In the genomic region with DNA sequence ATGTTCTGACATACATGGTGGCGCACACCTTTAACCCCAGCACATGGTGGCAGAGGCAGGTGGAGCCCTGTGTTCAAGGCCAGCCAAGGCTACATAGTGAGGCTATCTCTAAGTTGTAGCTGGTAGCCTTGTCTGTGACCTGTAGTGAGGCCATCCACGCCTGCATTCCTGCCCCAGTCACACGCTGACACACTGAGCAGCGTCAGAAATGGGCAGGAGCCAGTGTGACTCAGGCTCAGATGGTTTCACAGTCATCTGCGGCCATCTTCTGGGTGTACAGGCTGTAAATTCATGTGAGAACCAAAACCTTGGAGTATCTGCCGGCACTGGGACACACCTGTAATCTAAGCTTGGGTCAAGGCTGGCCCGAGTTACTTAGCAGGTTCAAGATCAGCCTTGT, we compare ENCODE assay signal across 16 mouse cellular contexts. TPM values are rescaled to one million over a fixed set of nuclear protein-coding genes. Genes with fewer than 3 reads are reported as not detected.
"Had no signal": no experiment of that assay in that cellular context is flagged by ENCODE, and none has a peak within 500 bp of the region (broad histone marks: within the 10 kb centered on the region; RNA-seq: fewer than 3 reads in every experiment).

No protein-coding gene starts in this region.

- H3K9ac ChIP-seq: limb, embryonic 15.5 days; liver, embryonic 12.5 days; lung, embryonic 15.5 days; neural tube, embryonic 15.5 days had no signal

- H3K4me3 ChIP-seq: left cerebral cortex, adult 2 months; limb, embryonic 15.5 days; liver, embryonic 12.5 days; lung, embryonic 15.5 days; myocyte; neural tube, embryonic 15.5 days had no signal

- H3K4me2 ChIP-seq: limb, embryonic 15.5 days; liver, embryonic 12.5 days; lung, embryonic 15.5 days; neural tube, embryonic 15.5 days had no signal

- H3K27me3 ChIP-seq: limb, embryonic 15.5 days; liver, embryonic 12.5 days; lung, embryonic 15.5 days; neural tube, embryonic 15.5 days had no signal

- H3K4me1 ChIP-seq: limb, embryonic 15.5 days; liver, embryonic 12.5 days; lung, embryonic 15.5 days; neural tube, embryonic 15.5 days had no signal

- DNase-seq: kidney, postnatal 10 days; kidney, postnatal 4 days; lung, postnatal 14 days; midbrain, embryonic 14.5 days; right cerebral cortex, adult 18-20 months; right cerebral cortex, postnatal 4 days; spleen, adult 18-20 months; thymus, adult 2 months; thymus, postnatal 25 days had no signal

- ATAC-seq: liver, embryonic 12.5 days had no signal

- H3K27ac ChIP-seq: left cerebral cortex, adult 2 months; limb, embryonic 15.5 days; liver, embryonic 12.5 days; lung, embryonic 15.5 days; macrophage; neural tube, embryonic 15.5 days had no signal

- H3K9me3 ChIP-seq: limb, embryonic 15.5 days; liver, embryonic 12.5 days; lung, embryonic 15.5 days; neural tube, embryonic 15.5 days had no signal

RNA-seq across cellular contexts. Expression of a gene that starts 44.8 kb away (rescaled TPM):
- polyA plus RNA-seq: macrophage had no signal
